Mouse (Mus musculus) bone marrow macrophage, adult 2 months (primary cell): ENCODE data around the gene Polg.

Source experiments
- CTCF ChIP-seq: IDR thresholded peaks from 2 replicates; pipeline ENCODE4 v1.5.1; 2012; ENCODE audit warnings: low read depth, mild to moderate bottlenecking, low read length, moderate library complexity
- POLR2A ChIP-seq: IDR thresholded peaks from 2 replicates; pipeline ENCODE4 v1.6.1; 2012; ENCODE audit warnings: mild to moderate bottlenecking, low read depth, low read length, borderline replicate concordance

DNA sequence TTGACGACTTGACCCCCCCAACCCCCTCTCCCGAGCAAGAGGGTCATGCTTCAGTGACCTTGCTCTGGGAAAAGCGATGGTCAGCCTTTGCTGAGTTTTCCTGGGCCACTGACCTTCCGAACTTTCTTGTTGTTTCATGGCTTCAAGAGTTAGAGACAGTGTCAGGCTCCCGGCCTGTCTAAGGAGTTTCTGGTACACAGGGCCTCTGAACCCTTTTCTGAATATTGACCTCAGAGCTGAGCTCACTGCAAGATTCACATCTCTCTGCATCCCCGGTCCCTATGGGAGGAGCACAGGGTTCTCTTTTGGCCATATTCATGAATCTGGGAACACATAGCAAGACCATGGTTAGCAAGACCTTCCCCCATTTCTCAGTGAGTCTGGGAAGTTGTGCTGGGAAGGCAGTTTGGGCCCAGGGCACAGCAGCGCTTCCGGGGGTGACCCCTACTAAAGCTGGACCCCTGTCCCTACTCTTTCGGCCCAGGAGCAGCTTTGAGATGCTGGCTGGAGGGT is 30.7 kb upstream of the Polg start:
- TF ChIP-seq POLR2A (no peak), CTCF (no peak)
